Mouse (Mus musculus): ENCODE measurements around the gene Tsc1.

Tsc1 gene

GRCm38 (mm10) chr2:28640461-28641424 lies at the start of gene Tsc1:
Gene Tsc1 (plus strand): TSS chr2:28641228.
- peak; percentile 88 for DNase-seq (ENCODE audit: low spot score)

GRCm38 (mm10) chr2:28591479-28591878 lies 49.5 kb upstream of the Tsc1 start:
- DNase-seq (ENCODE audit: low spot score), result no peak

GRCm38 (mm10) chr2:28592809-28593208 lies 48.2 kb upstream of the Tsc1 start:
- DNase-seq (ENCODE audit: low spot score), result no peak

DNA sequence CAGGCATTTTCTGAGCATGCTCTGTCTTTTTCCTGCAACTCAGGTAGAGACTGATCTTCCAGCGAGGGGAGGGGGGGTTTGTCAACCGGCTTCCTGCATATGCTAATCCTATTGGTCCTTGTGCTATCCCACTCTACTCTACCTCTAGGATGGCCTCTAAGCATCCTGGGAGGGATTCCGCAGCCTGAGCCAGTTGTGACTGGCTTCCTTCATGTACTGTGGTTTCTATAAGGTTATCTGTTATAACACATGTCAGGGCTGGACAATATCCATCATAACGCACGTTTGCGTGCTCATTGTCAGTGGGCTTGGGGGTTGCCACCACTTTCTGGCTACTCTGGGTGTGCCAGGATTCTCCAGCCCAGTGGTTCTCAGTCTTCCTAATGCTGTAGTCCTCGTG lies 45.0 kb upstream of the Tsc1 start:
- no peak for DNase-seq (ENCODE audit: low spot score)

- DNase-seq (ENCODE audit: low spot score), result no peak
These were observed 44.0 kb upstream of the Tsc1 start for GRCm38 (mm10) chr2:28596998-28597397.

GRCm38 (mm10) chr2:28597733-28598547 lies 43.1 kb upstream of the Tsc1 start:
- no peak for DNase-seq (ENCODE audit: low spot score)

- no peak for DNase-seq (ENCODE audit: low spot score)
These were observed 42.1 kb upstream of the Tsc1 start for GRCm38 (mm10) chr2:28598692-28599568.

- DNase-seq (ENCODE audit: low spot score), result no peak
These were observed 41.5 kb upstream of the Tsc1 start for GRCm38 (mm10) chr2:28599569-28599900.

- DNase-seq (ENCODE audit: low spot score), result no peak
These were observed 39.1 kb upstream of the Tsc1 start for GRCm38 (mm10) chr2:28601720-28602590.

GRCm38 (mm10) chr2:28603542-28603941 lies 37.5 kb upstream of the Tsc1 start:
- DNase-seq (ENCODE audit: low spot score), result no peak

- DNase-seq (ENCODE audit: low spot score), result no peak
These were observed 35.1 kb upstream of the Tsc1 start for GRCm38 (mm10) chr2:28605789-28606541.

- no peak for DNase-seq (ENCODE audit: low spot score)
These were observed 34.3 kb upstream of the Tsc1 start for GRCm38 (mm10) chr2:28606601-28607340.

DNA sequence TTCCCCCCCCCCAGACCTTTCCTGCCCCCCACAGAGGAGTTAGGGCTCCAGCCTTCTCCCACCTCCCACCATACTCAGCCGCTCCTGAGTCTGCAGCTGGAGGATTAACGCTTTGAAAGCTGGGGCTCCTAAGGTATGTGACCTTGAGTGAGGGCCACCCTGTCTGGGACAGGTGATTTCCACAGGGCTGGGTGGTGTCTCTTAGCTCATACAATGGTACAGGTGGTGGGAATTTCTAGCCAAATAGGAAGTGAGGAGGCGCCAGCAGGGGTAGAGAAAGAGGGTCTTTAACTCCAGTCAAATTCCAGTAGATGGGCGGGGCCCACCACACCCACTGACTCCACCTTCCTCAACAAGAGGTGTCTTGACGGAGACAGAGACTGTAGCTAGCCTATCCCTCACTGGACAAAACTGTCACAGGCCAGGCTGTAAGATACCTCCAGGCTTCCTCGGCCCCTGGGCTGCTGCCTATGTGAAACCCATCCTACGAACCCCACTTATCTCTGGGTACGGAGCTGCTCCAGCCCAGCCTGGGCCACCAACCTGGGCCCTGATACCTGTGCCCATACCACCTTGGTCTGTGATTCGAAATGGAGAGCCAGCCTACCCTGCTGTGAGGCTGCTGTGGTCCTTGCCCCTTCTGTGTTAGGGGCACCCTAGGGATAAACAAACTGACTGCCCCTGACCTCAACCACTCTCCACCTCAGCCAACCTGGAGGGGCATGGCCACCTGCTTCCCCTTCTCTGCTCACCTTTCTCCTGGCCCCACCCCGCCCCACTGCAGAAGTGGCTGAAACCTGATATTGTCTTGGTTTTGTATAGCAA lies 33.5 kb upstream of the Tsc1 start:
- no peak for DNase-seq (ENCODE audit: low spot score)

DNA sequence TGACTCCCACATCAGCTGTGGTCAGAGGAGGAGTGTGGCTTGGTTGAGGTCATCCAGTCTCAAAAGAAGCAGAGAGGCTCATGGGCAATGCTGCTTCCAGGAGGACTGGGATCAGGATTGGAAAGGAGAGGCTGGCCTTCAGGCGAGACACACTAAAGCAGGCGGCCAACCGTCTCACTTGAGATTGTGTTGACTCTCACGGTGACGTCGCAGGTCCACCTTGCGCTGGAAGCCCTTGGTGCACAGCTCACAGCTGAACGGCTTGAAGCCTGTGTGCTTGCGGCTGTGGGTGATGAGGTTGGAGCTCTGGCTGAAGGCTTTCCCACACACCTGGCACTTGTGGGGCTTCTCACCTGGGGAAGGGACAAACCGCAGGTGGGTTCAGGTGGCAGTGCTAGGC lies 31.2 kb upstream of the Tsc1 start:
- no peak for DNase-seq (ENCODE audit: low spot score)

DNA sequence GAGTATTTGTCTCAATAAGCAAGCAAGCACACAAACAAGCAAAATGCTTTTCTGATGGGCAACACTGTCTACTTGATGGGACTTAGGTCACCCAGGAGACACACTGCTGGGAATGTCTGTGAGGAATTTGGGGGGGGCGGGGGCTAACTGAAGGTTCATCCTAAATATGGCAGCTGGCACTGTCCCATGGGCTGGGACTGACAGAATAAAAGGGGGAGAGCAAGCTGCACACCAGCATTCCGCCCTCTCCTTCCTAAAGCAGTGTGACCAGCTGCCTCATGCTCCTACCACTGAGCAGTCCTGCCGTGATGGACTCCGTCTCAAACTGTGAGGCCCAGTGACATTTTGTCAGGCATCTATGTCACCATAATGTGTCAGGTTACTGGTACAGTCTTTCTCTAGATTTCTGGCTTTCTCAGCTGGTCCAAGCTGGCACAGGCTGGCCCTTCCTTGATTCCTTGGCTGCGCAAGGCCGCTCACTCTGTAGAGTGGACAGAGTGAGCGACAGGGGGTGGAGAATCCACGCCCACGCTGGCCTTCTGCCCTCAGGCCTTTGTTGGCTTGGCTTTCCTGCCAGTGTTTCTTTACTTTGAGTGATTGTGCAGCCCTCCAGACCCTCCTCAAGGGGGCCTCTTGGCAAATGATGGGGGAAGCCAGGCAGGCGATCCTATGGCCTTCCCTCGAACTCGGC lies 30.2 kb upstream of the Tsc1 start:
- DNase-seq (ENCODE audit: low spot score), result no peak

- DNase-seq (ENCODE audit: low spot score), result no peak
These were observed 29.6 kb upstream of the Tsc1 start for GRCm38 (mm10) chr2:28611407-28611787.

DNA sequence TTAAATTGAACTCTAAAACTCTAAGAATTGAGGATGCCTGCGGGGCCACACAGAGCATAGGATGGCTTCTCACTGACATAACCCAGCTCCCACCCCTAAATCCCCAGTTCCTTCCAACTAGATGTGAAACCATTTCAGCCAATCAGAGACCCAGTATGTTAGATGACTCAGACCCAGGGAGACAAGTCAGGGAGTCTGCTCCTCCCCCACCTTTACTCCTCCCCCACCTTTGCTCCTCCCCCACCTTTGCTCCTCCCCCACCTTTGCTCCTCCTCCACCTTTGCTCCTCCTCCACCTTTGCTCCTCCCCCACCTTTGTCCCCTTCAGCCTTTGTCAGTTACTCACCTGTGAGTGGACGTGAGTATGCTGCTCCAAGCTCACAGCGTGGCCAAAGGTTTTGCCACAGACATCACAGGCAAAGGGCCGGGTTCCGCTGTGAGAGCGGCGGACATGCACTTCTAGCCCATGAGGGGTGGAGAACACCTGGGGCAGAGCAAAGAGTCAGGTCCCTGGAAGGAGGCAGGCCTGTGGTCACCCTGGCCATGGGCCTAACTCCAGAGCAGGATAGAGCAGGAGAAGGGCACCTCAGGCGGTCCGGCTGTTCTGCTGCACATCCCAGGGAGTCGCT lies 28.5 kb upstream of the Tsc1 start:
- no peak for DNase-seq (ENCODE audit: low spot score)

GRCm38 (mm10) chr2:28613599-28613998 lies 27.4 kb upstream of the Tsc1 start:
- DNase-seq (ENCODE audit: low spot score), result no peak

All from left cerebral cortex, adult 11 months (tissue).